Mouse (Mus musculus) heart, adult 2 months (tissue): ENCODE data around the gene Abca17. TPM values are rescaled to one million over a fixed set of nuclear protein-coding genes. Genes with fewer than 3 reads are reported as not detected.

Experiments used
- DNase-seq, 2 experiments: peaks; one replicate each; pipeline ENCODE4 v3.0.0; 2021
- H3K27ac ChIP-seq: fragments of 200-600 bp; 2 replicates; pipeline ENCODE4 v1.8.1; 2022
- H3K27me3 ChIP-seq: fragments of 200-500 bp; 2 replicates; pipeline ENCODE4 v1.6.1; 2012; ENCODE audit warnings: mild to moderate bottlenecking, low read length, inconsistent platforms, mixed read lengths; ENCODE audit not compliant: control insufficient read depth, insufficient read depth
- H3K36me3 ChIP-seq: fragments of 200-500 bp; 2 replicates; pipeline ENCODE4 v1.6.1; 2012; ENCODE audit warnings: low read length, inconsistent platforms; ENCODE audit not compliant: control insufficient read depth, insufficient read depth
- H3K4me1 ChIP-seq: fragments of 200-500 bp; 2 replicates; pipeline ENCODE4 v1.6.1; 2011; ENCODE audit warnings: low read length; ENCODE audit not compliant: control insufficient read depth, insufficient read depth
- H3K4me3 ChIP-seq: fragments of 200-600 bp; 2 replicates; pipeline ENCODE4 v1.8.1; 2022
- H3K79me2 ChIP-seq: fragments of 200-500 bp; replicated peaks from 2 replicates; pipeline ENCODE4 v1.6.1; 2012; ENCODE audit warnings: mild to moderate bottlenecking, inconsistent platforms, low read length, moderate library complexity, mixed read lengths; ENCODE audit not compliant: control insufficient read depth, insufficient read depth
- H3K9ac ChIP-seq: fragments of 200-500 bp; 2 replicates; pipeline ENCODE4 v1.6.1; 2012; ENCODE audit warnings: low read depth, mild to moderate bottlenecking, control low read depth, inconsistent platforms, low read length, mixed read lengths
- CTCF ChIP-seq: fragments of 200-600 bp; IDR thresholded peaks from 2 replicates; pipeline ENCODE4 v1.8.1; 2022; ENCODE audit warnings: antibody characterized with exemption, mild to moderate bottlenecking, moderate library complexity
- EP300 ChIP-seq: fragments of 200-500 bp; IDR thresholded peaks from 2 replicates; pipeline ENCODE4 v1.6.1; 2011; ENCODE audit warnings: low read depth, low read length, control low read depth; ENCODE audit not compliant: insufficient read depth
- POLR2A ChIP-seq: fragments of 200-500 bp; IDR thresholded peaks from 2 replicates; pipeline ENCODE4 v1.6.1; 2011; ENCODE audit warnings: mild to moderate bottlenecking, low read depth, low read length, control low read depth; ENCODE audit not compliant: insufficient read depth
- WGBS: fragments of 180-500 bp; shearing (Covaris S2); methylation state at CpG from one replicate; pipeline ENCODE4 v1.1.7; 2018; 5-methylcytosine and 5-hydroxymethylcytosine counted together
- intact Hi-C: fragments of 180-260 bp; cut with DNase I; formaldehyde crosslinking; loops from one replicate; pipeline ENCODE4 v1.15.1; 2025
- polyA plus RNA-seq: library from polyadenylated mRNA; depleted of rRNA; stranded (reverse); fragments of >200 nt; gene quantifications from 2 replicates; pipeline ENCODE4 v1.2.3, GENCODE M21; 2012
- total RNA-seq, 2 experiments: library from RNA; stranded (reverse); gene quantifications; 2 replicates each; pipeline ENCODE4 v1.2.3; 2021

Gene Abca17
- total and polyA plus RNA-seq, 3 experiments, result not detected

GRCm38 (mm10) chr17:24260516-24260915, 90.4 kb downstream of the Abca17 start:
- DNase-seq, result no peak
- intact Hi-C loops, result no loop called here
- no peaks in the 10 kb centered on the region for H3K4me1 ChIP-seq
- 61% methylated on average over 4 of the region's 4 CpGs for WGBS
- no peaks in the 10 kb centered on the region for H3K79me2 ChIP-seq
- H3K4me3 ChIP-seq, result no peak overlapping the region
- no peak for TF ChIP-seq POLR2A
- no peak for TF ChIP-seq CTCF
- TF ChIP-seq EP300, result no peak
- no peak overlapping the region for H3K27ac ChIP-seq
- H3K27me3 ChIP-seq, result no peaks in the 10 kb centered on the region
- no peak overlapping the region for H3K9ac ChIP-seq
- H3K36me3 ChIP-seq, result no peaks in the 10 kb centered on the region

GRCm38 (mm10) chr17:24259702-24260101, 91.2 kb downstream of the Abca17 start:
- TF ChIP-seq POLR2A (no peak), CTCF (no peak), EP300 (no peak)
- no peak overlapping the region for H3K27ac ChIP-seq
- no peaks in the 10 kb centered on the region for H3K27me3 ChIP-seq
- no peak overlapping the region for H3K4me3 ChIP-seq
- no peaks in the 10 kb centered on the region for H3K4me1 ChIP-seq
- no peak for DNase-seq
- H3K79me2 ChIP-seq, result no peaks in the 10 kb centered on the region
- no peak overlapping the region for H3K9ac ChIP-seq
- intact Hi-C loops, result no loop called here
- H3K36me3 ChIP-seq, result no peaks in the 10 kb centered on the region
- WGBS, result 36% methylated on average over 5 of the region's 5 CpGs

GRCm38 (mm10) chr17:24258981-24259380, 91.9 kb downstream of the Abca17 start:
- WGBS, result 76% methylated on average over 4 of the region's 4 CpGs
- Histone ChIP-seq H3K4me1 (no peaks in the 10 kb centered on the region), H3K36me3 (no peaks in the 10 kb centered on the region), H3K27me3 (no peaks in the 10 kb centered on the region), H3K4me3 (no peak overlapping the region), H3K79me2 (no peaks in the 10 kb centered on the region), H3K27ac (no peak overlapping the region), H3K9ac (no peak overlapping the region)
- intact Hi-C loops, result no loop called here
- no peak for TF ChIP-seq POLR2A
- no peak for TF ChIP-seq EP300
- no peak for TF ChIP-seq CTCF
- no peak for DNase-seq

- Histone ChIP-seq H3K9ac (no peak overlapping the region), H3K27ac (no peak overlapping the region), H3K27me3 (no peaks in the 10 kb centered on the region), H3K4me1 (no peaks in the 10 kb centered on the region), H3K79me2 (no peaks in the 10 kb centered on the region), H3K4me3 (no peak overlapping the region), H3K36me3 (no peaks in the 10 kb centered on the region)
- TF ChIP-seq POLR2A (no peak), EP300 (no peak), CTCF (no peak)
- intact Hi-C loops, result loop anchor here (5.0 kb wide), 1 partner anchor 80 kb away; no protein-coding TSS in a partner anchor
- DNase-seq, result no peak
- WGBS, result 98% methylated on average over 2 of the region's 2 CpGs
Measured at GRCm38 (mm10) chr17:24252329-24252728, 98.5 kb downstream of the Abca17 start.

- Histone ChIP-seq H3K9ac (peak within 1 kb of the TSS; percentile 68), H3K4me1 (no peaks in the 10 kb centered on the region), H3K27ac (peak within 1 kb of the TSS; percentile 44; the same call in 1 of the 2 replicates), H3K4me3 (peak within 1 kb of the TSS; percentile 69), H3K79me2 (no peaks in the 10 kb centered on the region), H3K36me3 (no peaks in the 10 kb centered on the region), H3K27me3 (no peaks in the 10 kb centered on the region)
- under 1% methylated on average over 48 of the region's 48 CpGs for WGBS
- intact Hi-C loops, result loop anchor here (2.0 to 5.0 kb wide), 2 partner anchors 47 to 79 kb away; partner anchors contain the start of gene Tbc1d24
- DNase-seq, result peak; percentile 93 to 97
- TF ChIP-seq POLR2A, result no peak
- TF ChIP-seq EP300, result 0 out of 2 replicates have a peak, but pooled peaks have one; percentile 20
- peak; percentile 68 for TF ChIP-seq CTCF
Measured at GRCm38 (mm10) chr17:24251320-24252069, 99.4 kb downstream of the Abca17 start, which contains the start of gene Ccnf. TSS of gene Ccnf (minus strand) at chr17:24251484.

- Histone ChIP-seq H3K27ac (peak overlapping the region; percentile 24; the same call in 1 of the 2 replicates), H3K27me3 (no peaks in the 10 kb centered on the region), H3K36me3 (no peaks in the 10 kb centered on the region), H3K9ac (peak overlapping the region; percentile 68), H3K4me1 (no peaks in the 10 kb centered on the region), H3K4me3 (peak overlapping the region; percentile 69), H3K79me2 (no peaks in the 10 kb centered on the region)
- intact Hi-C loops, result loop anchor here (2.0 to 5.0 kb wide), 2 partner anchors 46 to 79 kb away; partner anchors contain the start of gene Tbc1d24
- WGBS, result under 1% methylated on average over 32 of the region's 32 CpGs
- no peak for DNase-seq
- TF ChIP-seq CTCF (no peak), EP300 (no peak), POLR2A (no peak)
Measured at GRCm38 (mm10) chr17:24250988-24251319, 99.9 kb downstream of the Abca17 start.
